Mouse (Mus musculus) ovary, postnatal 36 days (tissue): ENCODE results near the gene Slc30a5.

Source experiments
- DNase-seq: peaks from one replicate; pipeline ENCODE4 v3.0.0; 2022; ENCODE audit warnings: low spot score, mixed read lengths

The Slc30a5 gene

DNA sequence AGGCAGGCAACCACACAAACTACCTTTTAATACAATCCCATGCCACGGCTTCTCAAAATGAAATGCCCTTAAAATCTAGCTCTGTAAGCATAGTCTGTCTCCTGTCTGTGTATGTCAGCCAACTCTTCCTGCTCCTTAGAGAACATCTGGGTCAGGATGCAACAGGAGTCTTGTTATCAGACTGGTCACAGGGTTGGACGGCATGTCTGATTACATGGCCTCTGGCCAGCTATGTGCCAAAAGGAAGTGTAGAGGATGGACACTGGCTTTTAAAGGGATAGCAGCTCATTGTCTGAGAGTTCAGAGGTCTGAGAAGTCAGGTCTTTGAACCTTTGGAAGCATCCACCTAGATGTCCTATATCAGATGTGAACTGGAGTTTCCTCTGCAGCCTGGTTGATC lies 77.9 kb downstream of the Slc30a5 start:
- no peak for DNase-seq

DNA sequence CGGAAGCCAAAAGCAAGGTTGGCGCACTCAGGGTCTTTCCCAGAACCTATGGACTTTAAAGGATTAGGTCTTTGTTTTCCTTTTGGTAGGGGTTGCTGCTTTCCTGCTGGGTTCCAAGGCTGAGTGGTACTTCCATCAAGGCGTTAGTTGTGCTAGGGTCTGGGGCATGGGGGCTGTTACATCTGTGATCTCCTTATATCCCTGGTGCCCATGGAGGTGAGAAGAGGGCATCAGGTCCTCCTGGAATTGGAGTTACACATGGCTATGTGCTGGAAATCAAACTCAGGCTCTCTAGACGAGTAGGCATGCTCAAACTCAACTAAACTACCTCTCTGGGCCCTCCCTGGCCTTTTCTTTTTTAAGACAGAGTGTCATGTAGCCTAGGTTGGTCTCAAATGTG lies 79.0 kb downstream of the Slc30a5 start:
- DNase-seq = no peak

DNA sequence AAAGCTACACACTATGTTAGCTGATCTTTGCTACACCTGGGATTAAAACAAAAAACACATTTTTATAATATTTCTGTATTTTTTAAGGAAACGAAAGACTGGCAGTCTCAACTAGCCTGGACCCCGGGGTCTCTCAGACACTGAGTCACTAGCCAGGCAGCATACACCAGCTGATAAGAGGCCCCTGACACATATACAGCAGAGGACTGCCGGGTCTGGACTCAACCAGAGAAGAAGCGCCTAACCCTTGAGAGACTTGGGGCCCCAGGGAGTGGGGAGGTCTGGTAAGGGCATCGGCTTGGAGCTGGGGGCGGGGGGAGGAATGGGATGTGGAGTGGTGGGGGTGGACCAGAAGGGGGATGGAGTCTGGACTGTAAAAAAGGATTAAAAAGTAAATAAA lies 80.2 kb downstream of the Slc30a5 start:
- no peak for DNase-seq
